In the genomic region with DNA sequence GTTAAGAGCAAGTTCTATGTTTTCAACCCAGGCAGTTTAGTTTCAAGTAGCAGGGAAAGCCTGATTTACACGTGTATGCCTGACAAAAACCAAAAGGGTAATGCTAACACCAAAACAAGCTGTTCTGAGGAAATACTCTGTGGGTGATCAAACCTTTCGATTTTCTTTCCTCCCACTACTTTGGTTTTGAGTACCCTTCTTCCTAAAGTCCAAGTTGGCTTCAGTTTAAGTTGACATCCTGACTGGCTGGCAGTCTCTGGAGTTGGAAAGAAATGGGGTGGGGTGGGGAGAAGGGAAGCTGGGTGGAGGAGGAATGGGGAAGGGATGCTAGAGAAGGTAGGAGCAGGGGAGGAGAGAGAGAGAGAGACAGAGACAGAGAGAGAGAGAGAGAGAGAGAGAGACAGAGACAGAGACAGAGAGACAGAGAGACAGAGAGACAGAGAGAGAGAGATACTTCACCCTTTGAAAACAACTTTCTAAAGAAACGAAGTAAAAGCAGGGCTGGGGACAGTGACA, we compare ENCODE assay signal across 9 mouse cellular contexts. TPM values are rescaled to one million over a fixed set of nuclear protein-coding genes. Genes with fewer than 3 reads are reported as not detected.
A peak's percentile ranks its signal among the peaks of the same experiment; 100 is the strongest.
DNase-seq lines count a peak whose midpoint lies in the region; ATAC-seq and TF ChIP-seq lines count a peak whose summit lies in the region.
"Had no signal": no experiment of that assay in that cellular context is flagged by ENCODE, and none has a peak within 500 bp of the region (broad histone marks: within the 10 kb centered on the region; RNA-seq: fewer than 3 reads in every experiment).

No protein-coding gene starts in this region.

- peak overlapping the region; percentile 92 for H3K27ac ChIP-seq in gastrocnemius, adult 2 months
- no peak overlapping the region for H3K27ac ChIP-seq in hindbrain, embryonic 12.5 days
- H3K27ac ChIP-seq in midbrain, embryonic 13.5 days: no peak overlapping the region

- peak overlapping the region; percentile 76 for H3K4me2 ChIP-seq in hindbrain, embryonic 12.5 days (replicated peaks)
- H3K4me2 ChIP-seq in midbrain, embryonic 13.5 days (replicated peaks): peak overlapping the region; percentile 92

- TF ChIP-seq CTCF in gastrocnemius, adult 2 months (IDR thresholded peaks at IDR 0.05): no peak
- no peak for TF ChIP-seq CTCF in Patski (IDR thresholded peaks at IDR 0.05)

- 15% methylated on average over 3 of the region's 3 CpGs for WGBS in hindbrain, embryonic 12.5 days
- 20% methylated on average over 3 of the region's 3 CpGs for WGBS in midbrain, embryonic 13.5 days

- H3K9ac ChIP-seq in hindbrain, embryonic 12.5 days: peak overlapping the region; percentile 73
- H3K9ac ChIP-seq in midbrain, embryonic 13.5 days (replicated peaks): peak overlapping the region; percentile 77

- H3K36me3 ChIP-seq in hindbrain, embryonic 12.5 days: no peaks in the 10 kb centered on the region
- no peaks in the 10 kb centered on the region for H3K36me3 ChIP-seq in midbrain, embryonic 13.5 days

- POLR2A ChIA-PET in Patski (lab: Charles Lee): interaction anchor here (0.7 kb wide), 1 partner anchor 292 kb away, joined by 3 read pairs; no protein-coding TSS in a partner anchor

- H3K4me1 ChIP-seq in hindbrain, embryonic 12.5 days: peaks cover 7% of the 10 kb centered on the region; the same call in 1 of the 2 replicates
- peaks cover 5% of the 10 kb centered on the region for H3K4me1 ChIP-seq in midbrain, embryonic 13.5 days (replicated peaks)

- in situ Hi-C loops in Patski (cut with MboI; ENCODE audit: low pct_unique_long_range_greater_than_20kb): no loop called here

- no peak for DNase-seq in gastrocnemius, adult 2 months
- DNase-seq in gastrocnemius, postnatal 4 days (ENCODE audit: low spot score in 2 of 2): no peak
- no peak for DNase-seq in Patski (ENCODE audit: low read depth, low spot score)
- DNase-seq in adrenal gland, postnatal 25 days: no peak
- no peak for DNase-seq in right cerebral cortex, postnatal 4 days
- DNase-seq in urinary bladder, adult 18-20 months (ENCODE audit: low spot score in 2 of 2): no peak

- intact Hi-C loops in gastrocnemius, adult 2 months (cut with DNase I): no loop called here

- CTCF ChIA-PET in Patski (lab: Charles Lee): interaction anchor here (2.1 kb wide), 1 partner anchor 27 kb away, joined by 7 read pairs; no protein-coding TSS in a partner anchor

- peaks cover 5% of the 10 kb centered on the region for H3K27me3 ChIP-seq in Patski
- no peaks in the 10 kb centered on the region for H3K27me3 ChIP-seq in hindbrain, embryonic 12.5 days
- no peaks in the 10 kb centered on the region for H3K27me3 ChIP-seq in midbrain, embryonic 13.5 days

- no peaks in the 10 kb centered on the region for H3K9me3 ChIP-seq in hindbrain, embryonic 12.5 days (replicated peaks)
- H3K9me3 ChIP-seq in midbrain, embryonic 13.5 days: no peaks in the 10 kb centered on the region

- peak overlapping the region; percentile 91 for H3K4me3 ChIP-seq in gastrocnemius, adult 2 months
- H3K4me3 ChIP-seq in hindbrain, embryonic 12.5 days: peak overlapping the region; percentile 55
- H3K4me3 ChIP-seq in midbrain, embryonic 13.5 days (replicated peaks): peak overlapping the region; percentile 60

- peak; percentile 14 for ATAC-seq in Patski
- peak; percentile 34; the same call in 1 of the 2 replicates for ATAC-seq in hindbrain, embryonic 12.5 days (ENCODE audit: low FRiP score)
- peak; percentile 57; the same call in 1 of the 2 replicates for ATAC-seq in midbrain, embryonic 13.5 days

RNA-seq across cellular contexts. Expression of a gene that starts 0.4 kb away (rescaled TPM):
- total RNA-seq in gastrocnemius, adult 2 months (2021): 1 to 10 TPM; 5.4 to 8.4 TPM
- total RNA-seq in gastrocnemius, postnatal 4 days (2021): 10 to 100 TPM; 29.9 to 35.4 TPM
- 213 TPM for polyA plus RNA-seq in Patski (2021)
- 20.1 and 22.4 TPM in 2 replicates for polyA plus RNA-seq in hindbrain, embryonic 12.5 days (2016; fragmentation: Nextera tagmentation; extraction: Ambion mirVana)
- polyA plus RNA-seq in midbrain, embryonic 13.5 days (2015; fragmentation: Nextera tagmentation; extraction: Ambion mirVana): 9.1 and 9.3 TPM in 2 replicates
- total RNA-seq in adrenal gland, postnatal 25 days (2021): 48.8 and 57.5 TPM in 2 replicates

RNA-seq across cellular contexts. Expression of a gene that starts 6.8 kb away (rescaled TPM):
- 1 to 10 TPM; 4.7 TPM for total RNA-seq in gastrocnemius, adult 2 months (2021)
- total RNA-seq in gastrocnemius, postnatal 4 days (2021): 10 to 100 TPM; 13.1 to 14.1 TPM
- polyA plus RNA-seq in Patski (2021): 25.1 TPM
- 18.6 and 21.0 TPM in 2 replicates for polyA plus RNA-seq in hindbrain, embryonic 12.5 days (2016; fragmentation: Nextera tagmentation; extraction: Ambion mirVana)
- polyA plus RNA-seq in midbrain, embryonic 13.5 days (2015; fragmentation: Nextera tagmentation; extraction: Ambion mirVana): 13.3 and 14.8 TPM in 2 replicates
- 14.2 and 16.1 TPM in 2 replicates for total RNA-seq in adrenal gland, postnatal 25 days (2021)

RNA-seq across cellular contexts. Expression of a gene that starts 39.2 kb away (rescaled TPM):
- not detected for total RNA-seq in gastrocnemius, adult 2 months (2021)
- not detected for total RNA-seq in gastrocnemius, postnatal 4 days (2021)
- polyA plus RNA-seq in Patski (2021): 0.05 TPM
- 0.48 and 0.50 TPM in 2 replicates for polyA plus RNA-seq in hindbrain, embryonic 12.5 days (2016; fragmentation: Nextera tagmentation; extraction: Ambion mirVana)
- 0.50 and 0.52 TPM in 2 replicates for polyA plus RNA-seq in midbrain, embryonic 13.5 days (2015; fragmentation: Nextera tagmentation; extraction: Ambion mirVana)
- total RNA-seq in adrenal gland, postnatal 25 days (2021): not detected in 2 replicates
- polyA plus RNA-seq: macrophage had no signal
